Mouse (Mus musculus) embryo, embryonic 10 days (tissue): ENCODE data around the gene Ppfibp1.
A peak's percentile ranks its signal among the peaks of the same experiment; 100 is the strongest.

Source experiments
- DNase-seq: peaks from one replicate; pipeline ENCODE4 v3.0.0-alpha.2; 2015; ENCODE audit warnings: low spot score

Gene Ppfibp1

GRCm38 (mm10) chr6:146959908-146960680 lies 71.8 kb downstream of the Ppfibp1 start:
- DNase-seq: no peak

DNA sequence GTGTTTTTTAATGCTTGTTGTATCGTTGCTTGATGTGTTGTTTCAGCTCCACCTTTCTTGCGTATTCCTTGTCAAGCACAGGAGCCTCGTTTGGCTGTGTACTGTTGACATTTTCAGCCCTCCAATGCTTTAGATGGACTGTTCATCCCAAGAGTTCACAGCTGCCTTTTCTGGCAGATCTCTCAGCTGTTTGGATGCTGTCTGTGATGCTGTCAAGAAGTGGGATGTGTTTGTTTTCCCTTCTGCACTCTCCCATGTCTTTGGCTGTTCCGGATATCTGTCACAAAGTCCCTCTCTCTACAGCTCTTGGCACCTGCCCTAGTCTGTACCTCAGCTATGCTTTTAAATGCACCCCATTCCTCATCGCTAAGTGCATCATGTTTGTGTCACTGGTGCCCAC lies 72.7 kb downstream of the Ppfibp1 start:
- DNase-seq: no peak

DNA sequence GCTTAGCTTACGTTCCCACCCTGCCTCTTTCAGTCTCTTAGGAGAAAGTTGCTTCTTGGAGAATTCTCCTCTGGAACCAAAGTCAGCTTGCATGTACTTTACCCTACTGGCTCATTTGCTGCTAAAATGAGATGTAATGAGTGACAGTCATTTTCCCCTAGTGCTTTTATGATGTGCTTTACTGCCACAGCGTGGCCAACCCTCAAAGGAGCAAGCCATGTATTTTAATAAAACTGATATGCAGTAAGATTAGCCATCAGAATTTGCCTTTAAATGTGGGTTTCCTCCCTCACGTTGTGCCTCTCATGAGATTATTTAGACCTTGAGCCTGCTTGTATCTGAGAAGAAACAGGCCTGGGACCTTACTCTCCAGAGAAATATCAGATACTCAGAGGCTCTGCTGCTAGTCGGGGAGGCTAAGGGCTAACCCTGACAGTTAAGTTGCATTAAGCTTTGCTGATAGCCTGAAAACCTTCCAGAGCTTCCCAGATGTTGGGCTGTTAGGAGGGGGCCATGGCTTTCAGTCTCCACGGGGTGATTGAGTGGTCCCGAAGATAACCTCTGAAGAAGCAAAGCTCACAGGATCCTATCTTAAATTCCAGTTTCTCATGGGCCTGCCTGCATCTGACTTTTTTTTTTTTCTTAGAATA lies 73.7 kb downstream of the Ppfibp1 start:
- peak; percentile 20 for DNase-seq

DNA sequence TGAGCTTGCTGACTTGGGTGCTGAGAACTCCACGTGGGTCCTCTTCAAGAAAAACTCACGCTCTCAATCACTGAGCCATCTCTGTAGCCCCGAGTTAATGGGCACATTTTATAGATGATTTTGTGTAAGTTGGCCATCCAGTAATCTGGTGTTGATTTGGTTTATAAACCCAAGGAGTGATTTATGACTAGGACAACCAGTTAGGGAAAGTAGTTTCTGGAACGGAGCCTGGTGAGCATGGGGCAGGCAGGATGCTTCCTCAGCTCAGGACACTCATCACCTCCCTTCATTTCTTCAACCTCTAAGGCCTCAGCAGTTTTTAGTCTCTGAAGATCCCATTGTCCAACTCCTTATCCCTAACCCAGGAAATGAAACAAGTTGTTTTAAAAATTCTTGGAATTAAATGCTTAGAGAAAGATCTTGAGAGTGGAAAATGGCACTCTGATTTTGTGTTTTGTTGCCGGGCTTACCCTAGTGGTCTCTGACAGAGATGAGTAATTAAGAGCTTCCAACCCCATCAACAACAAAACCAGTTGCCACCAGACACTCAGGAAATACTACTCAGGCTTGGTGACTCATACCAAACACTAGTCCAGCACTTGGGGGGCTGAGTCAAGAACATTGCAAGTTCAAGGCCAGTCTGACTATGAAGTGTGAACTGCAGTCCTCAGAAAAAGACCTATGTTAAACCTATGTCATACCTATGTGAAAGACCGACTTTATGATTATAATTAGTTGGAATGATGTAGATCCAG lies 75.3 kb downstream of the Ppfibp1 start:
- no peak for DNase-seq

GRCm38 (mm10) chr6:146965139-146965772 lies 77.0 kb downstream of the Ppfibp1 start:
- DNase-seq: no peak

DNA sequence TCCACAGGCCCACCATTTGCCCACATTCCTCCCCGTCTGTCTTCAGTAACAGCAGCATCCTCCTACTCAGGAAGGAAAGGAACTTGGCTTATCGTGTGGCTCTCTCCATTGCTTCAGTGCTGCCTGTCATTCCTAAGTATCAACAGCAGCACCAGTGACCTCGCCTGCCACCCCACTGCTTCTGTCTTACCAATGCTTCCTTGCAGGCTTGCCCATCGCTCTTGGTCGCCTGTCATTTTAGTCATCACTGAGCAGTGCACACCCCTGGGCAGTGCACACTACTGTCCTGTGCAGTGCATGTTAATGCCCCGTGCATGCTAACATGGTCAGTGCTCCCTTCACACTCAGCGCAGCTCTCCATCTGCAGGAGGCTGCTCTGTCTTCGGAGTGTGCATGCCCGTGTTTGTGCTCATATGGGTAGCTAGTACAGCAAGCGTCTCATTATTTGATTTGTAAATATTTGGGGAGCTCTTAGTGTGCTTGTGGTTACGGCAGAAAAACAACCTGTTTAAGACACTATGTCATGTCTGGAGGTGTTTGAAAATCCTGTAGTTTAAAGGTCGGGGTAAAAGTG lies 78.2 kb downstream of the Ppfibp1 start:
- peak; percentile 10 for DNase-seq

- DNase-seq: no peak
Measured at GRCm38 (mm10) chr6:146967836-146968235, 79.5 kb downstream of the Ppfibp1 start.

- DNase-seq: no peak
Measured at GRCm38 (mm10) chr6:146970811-146971210, 82.5 kb downstream of the Ppfibp1 start.

DNA sequence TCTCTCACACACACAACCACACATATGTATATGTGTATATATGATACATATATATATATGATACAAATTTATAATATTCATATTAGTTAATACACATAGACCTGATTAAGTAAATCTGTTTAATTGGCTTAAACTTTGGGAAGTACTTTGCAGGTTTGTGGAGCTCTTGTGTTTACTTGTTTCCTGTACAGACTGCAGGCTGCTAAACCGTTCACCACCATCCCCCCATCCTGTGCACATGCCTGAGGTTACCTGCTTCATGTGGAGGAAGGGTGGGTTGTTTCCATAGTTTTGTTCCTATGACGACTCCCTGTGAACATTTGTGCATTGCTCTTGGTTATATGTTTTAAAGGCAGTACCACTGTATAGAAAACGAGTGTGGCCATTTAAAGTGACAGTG lies 83.1 kb downstream of the Ppfibp1 start:
- no peak for DNase-seq

GRCm38 (mm10) chr6:146972009-146972408 lies 83.7 kb downstream of the Ppfibp1 start:
- no peak for DNase-seq

- no peak for DNase-seq
Measured at GRCm38 (mm10) chr6:146972740-146973139, 84.5 kb downstream of the Ppfibp1 start.

- DNase-seq: no peak
Measured at GRCm38 (mm10) chr6:146973406-146973805, 85.1 kb downstream of the Ppfibp1 start.

DNA sequence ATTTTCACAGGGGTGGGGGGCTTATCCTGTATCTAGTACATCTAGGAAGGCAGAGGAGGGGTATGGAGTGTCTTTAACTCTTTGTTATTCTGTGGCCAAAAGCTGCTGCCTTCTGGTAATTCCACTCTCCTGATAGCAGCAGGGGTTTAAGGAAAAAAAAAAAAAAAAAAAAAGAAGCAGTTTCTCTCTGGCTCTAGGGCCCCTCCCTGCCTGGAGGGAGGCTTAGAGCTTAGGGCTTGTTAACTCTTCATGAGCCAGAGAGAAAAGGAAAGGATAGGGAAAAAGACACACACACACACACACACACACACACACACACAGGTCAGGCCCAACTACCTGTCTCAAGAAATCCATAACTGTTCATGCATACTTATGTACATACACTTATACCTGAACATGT lies 85.5 kb downstream of the Ppfibp1 start:
- DNase-seq: no peak

- no peak for DNase-seq
Measured at GRCm38 (mm10) chr6:146976446-146976845, 88.2 kb downstream of the Ppfibp1 start.

- DNase-seq: peak; percentile 45
Measured at GRCm38 (mm10) chr6:146978691-146979114, 90.4 kb downstream of the Ppfibp1 start.

DNA sequence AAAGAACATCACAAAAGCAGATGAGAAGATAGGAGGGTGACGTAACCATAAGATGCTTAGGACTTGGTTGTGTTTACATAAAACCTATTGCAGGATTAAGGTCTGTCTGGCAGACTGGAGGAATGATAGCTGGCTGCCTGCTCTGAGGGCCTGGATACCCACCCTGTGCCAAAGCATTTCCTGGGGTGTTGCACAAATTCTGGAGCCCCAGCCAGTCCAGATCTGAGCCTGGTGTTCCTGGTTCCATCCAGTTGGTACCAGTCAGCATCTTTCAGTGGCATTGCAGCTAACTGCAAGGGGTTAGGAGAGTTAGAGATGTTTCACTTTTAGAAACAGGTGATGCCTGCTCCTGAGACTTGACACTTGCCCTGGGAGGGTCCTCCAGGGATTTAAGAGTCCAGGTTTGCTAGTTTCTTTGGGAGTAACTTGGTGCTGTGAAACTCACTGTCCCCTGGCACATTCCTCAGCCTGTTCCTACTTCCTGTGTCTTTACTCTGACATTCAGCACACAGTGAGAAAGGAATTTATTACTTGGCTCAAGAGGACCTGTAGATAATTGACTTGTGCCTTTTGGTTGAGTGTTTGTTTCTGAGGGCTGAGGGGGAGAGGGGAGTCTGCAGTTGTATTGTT lies 90.9 kb downstream of the Ppfibp1 start:
- DNase-seq: peak; percentile 8

- peak; percentile 11 for DNase-seq
Measured at GRCm38 (mm10) chr6:146979953-146980352, 91.7 kb downstream of the Ppfibp1 start.

DNA sequence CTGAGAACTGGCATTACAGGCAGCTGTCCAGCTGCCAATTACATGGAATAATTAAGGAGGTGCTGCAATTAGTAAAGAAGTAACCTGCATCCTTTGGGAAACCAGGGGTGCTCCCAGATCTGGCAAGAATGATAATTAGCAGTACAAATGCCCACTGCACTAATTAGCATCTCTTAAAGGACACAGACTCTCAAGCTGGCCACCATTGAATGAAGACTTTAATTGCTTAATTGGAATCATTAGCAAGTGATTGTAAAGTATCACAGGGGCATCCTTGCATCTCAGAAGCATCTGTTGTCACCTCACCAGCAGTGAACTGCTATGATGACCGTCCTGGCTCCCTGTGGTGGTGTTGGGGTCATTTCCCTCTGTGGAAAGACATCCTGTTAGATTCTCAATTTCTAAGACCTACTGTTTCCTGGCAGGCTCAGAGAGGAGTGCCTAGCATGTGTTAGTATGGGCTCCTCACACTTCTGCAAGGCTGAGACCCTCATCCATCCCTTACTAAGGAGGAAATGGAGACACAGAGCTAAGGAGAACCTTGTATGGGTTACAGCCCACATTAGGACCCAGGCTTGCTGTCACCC lies 93.1 kb downstream of the Ppfibp1 start:
- no peak for DNase-seq

GRCm38 (mm10) chr6:146984569-146984968 lies 96.3 kb downstream of the Ppfibp1 start:
- peak; percentile 29 for DNase-seq

GRCm38 (mm10) chr6:146994236-146994635 lies 105.9 kb downstream of the Ppfibp1 start:
- peak; percentile 76 for DNase-seq

- DNase-seq: no peak
Measured at GRCm38 (mm10) chr6:146995391-146995790, 107.1 kb downstream of the Ppfibp1 start.
